Mouse (Mus musculus) yolk sac, embryonic 10.5 days (tissue): Measurements from ENCODE around the gene Hoxb2.

ENCODE experiments used
- DNase-seq: peaks from one replicate; pipeline ENCODE4 v3.0.0-alpha.2; 2017; ENCODE audit warnings: low spot score

Hoxb2 gene

GRCm38 (mm10) chr11:96350341-96350624, at the start of gene Hoxb2:
TSS of gene Hoxb2 (plus strand) at chr11:96350525.
- DNase-seq = no peak

GRCm38 (mm10) chr11:96301064-96301431, 49.3 kb upstream of the Hoxb2 start:
- DNase-seq = no peak

- DNase-seq = no peak
Observed at GRCm38 (mm10) chr11:96301837-96302236, 48.5 kb upstream of the Hoxb2 start.

- no peak for DNase-seq
Observed at GRCm38 (mm10) chr11:96302381-96303150, 47.8 kb upstream of the Hoxb2 start.

- peak; percentile 83 for DNase-seq
Observed at GRCm38 (mm10) chr11:96303151-96304099, 46.9 kb upstream of the Hoxb2 start, which contains the start of gene Hoxb5. TSS of gene Hoxb5 (plus strand) at chr11:96303336.

GRCm38 (mm10) chr11:96304381-96305195, 45.7 kb upstream of the Hoxb2 start:
- no peak for DNase-seq

- DNase-seq = no peak
Observed at GRCm38 (mm10) chr11:96305505-96306182, 44.7 kb upstream of the Hoxb2 start.

GRCm38 (mm10) chr11:96306183-96306907, 44.0 kb upstream of the Hoxb2 start:
- no peak for DNase-seq

GRCm38 (mm10) chr11:96306908-96307269, 43.4 kb upstream of the Hoxb2 start:
- DNase-seq = no peak

- no peak for DNase-seq
Observed at GRCm38 (mm10) chr11:96308763-96309162, 41.6 kb upstream of the Hoxb2 start.

- DNase-seq = no peak
Observed at GRCm38 (mm10) chr11:96309288-96309687, 41.0 kb upstream of the Hoxb2 start.

- DNase-seq = no peak
Observed at GRCm38 (mm10) chr11:96310183-96310938, 40.0 kb upstream of the Hoxb2 start.

GRCm38 (mm10) chr11:96311097-96311496, 39.2 kb upstream of the Hoxb2 start:
- DNase-seq = no peak

GRCm38 (mm10) chr11:96311520-96312417, 38.6 kb upstream of the Hoxb2 start:
- no peak for DNase-seq

GRCm38 (mm10) chr11:96313134-96313533, 37.2 kb upstream of the Hoxb2 start:
- DNase-seq = no peak

GRCm38 (mm10) chr11:96313806-96314428, 36.4 kb upstream of the Hoxb2 start:
- no peak for DNase-seq

GRCm38 (mm10) chr11:96314671-96315343, 35.5 kb upstream of the Hoxb2 start:
- DNase-seq = no peak

GRCm38 (mm10) chr11:96315344-96315681, 35.0 kb upstream of the Hoxb2 start:
- no peak for DNase-seq
